Mouse (Mus musculus): ENCODE data around the gene Ppp2r5d. TPM values are rescaled to one million over a fixed set of nuclear protein-coding genes. Genes with fewer than 3 reads are reported as not detected.
A peak's percentile ranks its signal among the peaks of the same experiment; 100 is the strongest.

Ppp2r5d gene
- total RNA-seq, 2 experiments from 2014 or later: 89.3 to 90.9 TPM

DNA sequence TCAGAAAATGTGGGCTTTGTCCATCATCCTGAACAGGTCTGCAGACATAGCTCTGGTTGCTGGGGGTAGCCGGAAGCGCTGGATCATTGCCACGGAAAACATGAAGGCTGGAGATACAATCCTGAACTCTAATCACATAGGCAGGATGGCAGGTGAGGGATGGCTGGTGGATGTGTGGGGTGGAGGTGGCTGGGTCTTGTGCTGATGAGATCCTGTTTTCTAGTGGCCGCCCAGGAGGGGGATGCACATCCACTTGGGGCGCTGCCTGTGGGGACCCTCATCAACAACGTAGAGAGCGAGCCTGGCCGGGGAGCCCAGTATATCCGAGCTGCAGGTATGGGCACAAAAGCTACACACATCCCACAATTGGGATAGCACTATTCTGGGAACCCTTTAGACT, 56.5 kb downstream of the Ppp2r5d start:
- no peak for DNase-seq (ENCODE audit: low spot score in 2 of 2)

DNA sequence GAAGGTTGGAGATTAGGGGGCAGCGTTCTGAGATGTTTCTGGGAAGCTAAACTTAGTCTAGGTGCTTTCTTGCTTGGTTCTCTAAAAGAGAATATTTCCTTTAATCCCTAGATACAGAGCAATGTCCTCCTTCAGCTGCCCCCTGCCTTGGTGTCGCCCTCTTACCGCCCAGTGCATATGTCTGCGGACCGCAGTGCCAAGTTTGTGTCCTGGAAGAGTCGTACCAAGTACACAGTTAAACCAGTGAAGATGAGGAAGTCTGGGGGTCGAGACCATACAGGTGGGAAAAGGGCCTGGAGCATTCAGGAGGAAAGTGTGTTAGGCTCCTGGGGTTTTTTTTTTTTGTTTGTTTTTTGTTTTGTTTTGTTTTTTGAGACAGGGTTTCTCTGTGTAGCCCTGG, 57.6 kb downstream of the Ppp2r5d start:
- no peak for DNase-seq (ENCODE audit: low spot score in 2 of 2)

DNA sequence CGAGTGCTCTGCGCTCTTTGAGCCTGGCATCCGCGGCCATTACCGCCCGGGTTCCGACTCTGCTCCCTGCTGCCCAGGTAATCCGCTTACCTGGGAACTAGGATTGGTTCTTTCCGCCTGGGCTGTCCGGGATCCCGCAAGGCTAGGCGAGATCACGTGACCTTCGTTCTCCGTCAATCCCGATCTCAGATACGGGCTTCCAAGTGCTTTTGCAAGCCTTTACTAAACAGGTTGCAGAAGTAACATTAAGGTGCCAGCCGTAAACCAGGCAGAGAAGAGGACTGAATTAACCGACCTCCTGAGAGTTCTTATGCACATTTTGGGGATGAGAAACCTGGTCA, 58.6 kb downstream of the Ppp2r5d start:
- DNase-seq (ENCODE audit: low spot score in 2 of 2): no peak

DNA sequence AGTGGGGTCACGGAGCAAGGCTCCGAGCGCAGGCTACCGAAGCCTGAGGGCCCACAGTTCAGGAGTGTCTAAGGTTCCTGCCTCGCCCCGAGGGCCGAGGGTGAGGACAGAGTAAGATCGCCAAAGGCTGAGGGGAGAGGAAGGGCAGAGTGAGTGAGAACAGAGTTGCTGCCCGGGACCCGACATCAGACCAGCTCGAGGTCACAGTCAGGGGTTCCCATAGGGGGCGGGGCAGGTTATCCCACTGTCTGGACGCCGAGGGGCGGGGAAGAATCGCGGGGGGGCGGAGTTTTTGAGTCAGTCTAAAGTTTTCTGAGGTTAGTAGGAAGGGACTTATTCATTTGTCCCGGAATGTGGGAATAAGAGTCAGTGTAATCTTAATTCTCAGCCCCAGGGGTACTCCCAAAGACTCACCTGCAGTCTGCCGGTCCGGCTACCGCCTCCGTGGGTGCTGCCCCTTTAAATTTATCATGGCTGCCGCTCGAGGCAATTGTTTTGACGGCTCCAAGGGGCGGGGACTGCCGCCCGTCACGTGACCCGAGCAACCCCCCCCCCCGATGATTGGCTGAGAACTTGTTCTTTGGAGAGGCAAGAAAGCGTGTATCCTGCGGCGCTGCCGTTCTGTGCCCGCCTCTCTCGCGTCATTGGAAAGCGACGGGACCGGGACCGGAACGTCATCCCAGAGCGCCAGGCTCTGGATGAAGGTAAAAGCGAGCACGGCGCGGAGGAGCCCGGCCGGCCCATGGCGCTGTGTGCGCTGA, 59.2 kb downstream of the Ppp2r5d start, which contains the start of the genes Klc4 and Mrpl2:
TSS of gene Klc4 (minus strand) at position 462 of the 761 bp plus-strand sequence.
TSS of gene Mrpl2 (plus strand) at position 669 of the 761 bp plus-strand sequence.
- peak; percentile 97 to 100 for DNase-seq (ENCODE audit: low spot score in 2 of 2)

DNA sequence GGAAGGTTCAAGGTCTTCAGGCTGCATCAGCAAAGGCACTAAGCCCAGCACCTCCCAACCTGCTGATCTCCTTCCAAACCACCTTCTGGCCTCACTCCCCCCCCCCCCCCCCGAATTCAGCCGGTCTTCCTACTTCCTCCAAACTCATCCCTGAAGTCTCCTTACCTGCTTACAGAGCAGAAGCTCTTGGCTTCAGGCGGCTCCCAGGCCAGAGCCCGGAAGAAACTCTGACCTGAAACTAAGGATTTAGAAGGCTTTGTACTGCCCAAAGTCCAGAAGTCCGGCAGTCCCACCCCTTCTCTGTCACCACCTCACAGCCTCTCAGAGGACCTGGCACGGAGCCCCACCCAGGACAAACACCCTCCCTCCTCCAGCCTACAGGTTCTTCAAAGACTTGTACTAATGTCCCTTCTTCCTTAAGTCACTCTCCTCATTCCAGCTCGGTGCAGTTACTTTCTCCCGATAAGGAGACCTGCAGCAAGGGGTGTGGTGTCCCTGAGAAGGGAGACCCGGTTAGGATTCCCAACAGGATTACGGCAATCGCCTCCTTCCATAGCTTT, 59.9 kb downstream of the Ppp2r5d start:
- DNase-seq (ENCODE audit: low spot score in 2 of 2): no peak

DNA sequence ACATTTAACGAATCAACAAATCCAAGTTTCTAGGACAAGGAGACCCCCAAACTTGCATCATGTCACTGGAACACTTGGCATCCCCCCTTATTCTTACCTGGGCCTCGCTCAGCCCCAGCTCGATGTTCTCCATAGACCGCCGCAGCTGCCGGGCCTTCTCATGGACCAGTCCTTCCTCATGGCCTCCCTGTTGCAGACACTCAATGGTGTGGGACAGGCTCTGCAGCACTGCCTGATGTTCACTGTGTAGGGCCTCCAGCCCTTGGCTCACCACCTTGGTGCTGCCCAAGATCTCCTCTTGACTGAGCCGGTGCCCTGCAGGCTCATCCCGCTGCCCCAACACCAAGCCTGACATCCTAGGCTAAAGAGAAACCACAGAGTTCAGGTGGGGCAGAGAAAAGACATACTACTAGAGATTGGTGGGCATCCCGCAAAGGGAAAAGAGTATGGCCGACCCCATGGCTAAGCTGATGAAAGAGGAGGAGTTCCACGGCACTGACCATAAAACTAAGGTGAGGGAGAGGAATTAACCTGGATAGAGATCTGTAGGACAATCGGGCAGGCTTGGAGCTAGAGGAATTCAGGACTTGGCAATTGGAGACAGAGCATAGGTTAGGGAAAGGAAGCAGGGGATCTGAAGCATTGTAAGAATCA, 60.6 kb downstream of the Ppp2r5d start:
- no peak for DNase-seq (ENCODE audit: low spot score in 2 of 2)

DNA sequence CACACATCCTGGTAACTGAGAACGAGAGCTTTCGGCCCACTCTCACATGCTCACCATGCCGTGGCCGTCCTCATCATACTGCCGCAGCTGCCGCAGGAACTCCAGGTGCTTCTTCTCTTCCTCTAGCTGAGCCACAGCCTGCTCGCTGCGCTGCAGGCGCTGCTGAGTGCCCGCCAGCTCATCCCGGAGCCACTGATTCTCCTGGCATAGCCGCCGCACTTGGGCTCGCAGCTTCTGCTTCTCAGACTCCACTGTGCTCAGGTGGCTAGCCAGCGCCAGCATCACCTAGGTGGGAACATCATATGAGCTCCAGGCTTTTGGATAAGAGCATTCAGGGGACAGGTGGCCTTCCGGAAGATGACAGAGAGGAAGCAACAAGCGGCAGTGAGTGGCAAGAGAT, 62.9 kb downstream of the Ppp2r5d start:
- no peak for DNase-seq (ENCODE audit: low spot score in 2 of 2)

DNA sequence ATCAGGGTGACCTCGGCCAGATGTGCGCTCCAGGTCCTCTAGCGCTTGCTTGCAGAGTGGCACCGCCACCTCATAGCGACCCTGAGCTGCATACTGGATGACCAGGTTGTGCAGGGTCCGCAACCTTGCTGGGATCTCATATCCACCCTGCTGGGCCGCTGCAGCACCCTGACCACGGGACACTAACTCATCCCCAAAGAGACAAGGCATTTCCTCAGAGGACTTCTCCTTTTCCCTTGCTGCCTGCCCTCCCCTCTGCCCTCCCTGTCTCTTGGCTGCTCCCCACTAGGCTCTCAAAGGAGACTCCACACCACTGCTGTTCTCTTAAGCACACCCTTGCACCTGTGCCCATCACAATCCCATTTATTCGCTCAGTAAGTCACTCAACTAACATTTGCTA, 65.0 kb downstream of the Ppp2r5d start:
- no peak for DNase-seq (ENCODE audit: low spot score in 2 of 2)

DNA sequence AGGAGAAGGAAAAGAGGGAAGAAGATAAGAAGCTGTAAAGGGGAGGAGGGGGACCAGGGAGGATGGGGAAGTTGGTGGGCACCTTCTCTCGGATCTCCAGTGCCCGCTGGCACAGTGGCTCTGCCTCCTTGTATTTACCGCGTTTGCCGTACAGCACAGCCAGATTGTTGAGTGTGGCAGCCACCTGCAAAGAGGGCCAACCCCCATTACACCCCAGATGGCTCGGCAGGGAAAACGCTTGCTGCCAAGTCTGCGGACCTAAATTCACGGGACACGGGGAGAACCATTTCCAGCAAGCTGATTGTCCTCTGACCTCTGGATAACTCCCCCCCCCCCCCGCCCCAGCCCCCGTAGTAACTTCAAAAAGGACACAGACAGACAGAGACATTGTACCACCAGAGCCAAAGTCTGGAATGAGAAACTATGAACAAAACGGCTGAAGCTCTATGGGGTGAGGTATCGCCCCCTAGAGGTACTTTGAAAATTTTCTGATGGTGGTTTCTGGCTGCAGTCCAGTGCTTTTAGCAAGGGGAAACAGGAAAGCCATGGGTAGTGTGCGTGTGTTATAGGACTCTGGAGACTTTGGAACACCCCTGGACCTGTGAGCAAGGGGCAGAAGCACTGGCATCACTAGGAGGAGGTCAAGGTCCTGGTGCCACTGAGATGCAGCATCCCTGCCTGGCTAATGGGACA, 67.9 kb downstream of the Ppp2r5d start:
- DNase-seq (ENCODE audit: low spot score in 2 of 2): peak; percentile 53 to 87

Other genes with a start within 250 kb of the Ppp2r5d start
- 100 to 1,000 TPM; 117 to 120 TPM for gene Ttbk1, start 217.4 kb downstream of the Ppp2r5d start, total RNA-seq (2021)
- 1 to 10 TPM; 5.1 to 5.9 TPM for gene Dnph1, start 208.4 kb downstream of the Ppp2r5d start, total RNA-seq (2021)
- 10 to 100 TPM; 61.8 to 66.4 TPM for gene Cul9, start 158.7 kb downstream of the Ppp2r5d start, total RNA-seq (2021)
- gene Srf, start 148.9 kb downstream of the Ppp2r5d start, total RNA-seq (2021): 10 to 100 TPM; 80.8 to 89.0 TPM
- 1 to 10 TPM; 8.0 to 9.0 TPM for gene Ptk7, start 75.6 kb downstream of the Ppp2r5d start, total RNA-seq (2021)
- gene Klc4, start 59.1 kb downstream of the Ppp2r5d start, total RNA-seq (2021): 10 to 100 TPM; 22.4 to 22.6 TPM
- 10 to 100 TPM; 53.1 to 60.7 TPM for gene Mrpl2, start 58.9 kb downstream of the Ppp2r5d start, total RNA-seq (2021)
- 10 to 100 TPM; 18.9 to 20.2 TPM for gene Cul7, start 54.8 kb downstream of the Ppp2r5d start, total RNA-seq (2021)
- gene Rrp36, start 30.8 kb downstream of the Ppp2r5d start, total RNA-seq (2021): 10 to 100 TPM; 17.2 to 19.7 TPM
- gene Mea1, start 26.3 kb downstream of the Ppp2r5d start, total RNA-seq (2021): 100 to 1,000 TPM in 1 of 2 experiments, 10 to 100 TPM in 1; 97.2 to 109 TPM
- 100 to 1,000 TPM; 172 to 177 TPM for gene Klhdc3, start 24.2 kb downstream of the Ppp2r5d start, total RNA-seq (2021)
- 10 to 100 TPM; 55.5 to 62.4 TPM for gene Pex6, start 6.4 kb upstream of the Ppp2r5d start, total RNA-seq (2021)
- 1 to 10 TPM in 1 of 2 experiments, not detected in 1; 1.1 TPM for gene Gnmt, start 24.1 kb upstream of the Ppp2r5d start, total RNA-seq (2021)
- gene Cnpy3, start 47.1 kb upstream of the Ppp2r5d start, total RNA-seq (2021): 10 to 100 TPM; 66.6 to 71.8 TPM
- under 1 TPM in 1 of 2 experiments, not detected in 1; 0.25 TPM for gene Ptcra, start 58.6 kb upstream of the Ppp2r5d start, total RNA-seq (2021)
- gene 2310039H08Rik, start 67.5 kb upstream of the Ppp2r5d start, total RNA-seq (2021): 1 to 10 TPM; 4.9 to 8.3 TPM
- 10 to 100 TPM; 49.0 to 55.9 TPM for gene Rpl7l1, start 77.6 kb upstream of the Ppp2r5d start, total RNA-seq (2021)
- gene Bicral, start 153.4 kb upstream of the Ppp2r5d start, total RNA-seq (2021): 10 to 100 TPM; 61.5 to 65.7 TPM
- gene Tbcc, start 185.6 kb upstream of the Ppp2r5d start, total RNA-seq (2021): 10 to 100 TPM; 29.9 to 30.2 TPM
- gene Prph2, start 205.3 kb upstream of the Ppp2r5d start, total RNA-seq (2021): not detected

Data from layer of hippocampus, adult 18-20 months (tissue).